ENCODE assay signal across 27 mouse cellular contexts in the genomic region with DNA sequence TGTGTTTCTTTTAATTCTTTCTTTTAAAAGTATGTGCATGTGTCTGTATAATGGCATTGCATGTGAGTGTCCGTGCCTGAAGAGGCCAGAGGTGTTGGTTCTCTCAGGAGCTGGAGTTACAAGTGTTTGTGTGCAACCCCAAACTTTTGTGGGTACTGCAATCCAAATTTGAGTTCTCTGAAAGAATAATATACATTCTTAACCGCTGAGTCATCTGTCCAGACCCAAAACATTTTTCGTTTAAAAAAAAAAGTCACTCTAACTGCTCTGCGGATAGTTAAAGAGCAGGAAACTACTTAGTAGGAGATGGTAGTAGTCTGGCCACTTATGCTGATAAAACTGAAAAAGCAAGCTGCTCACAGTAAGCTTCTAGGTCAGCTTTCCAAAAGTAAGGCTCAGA. TPM values are rescaled to one million over a fixed set of nuclear protein-coding genes. Genes with fewer than 3 reads are reported as not detected.
DNase-seq lines count a peak whose midpoint lies in the region; ATAC-seq and TF ChIP-seq lines count a peak whose summit lies in the region.
"Had no signal": no experiment of that assay in that cellular context is flagged by ENCODE, and none has a peak within 500 bp of the region (broad histone marks: within the 10 kb centered on the region; RNA-seq: fewer than 3 reads in every experiment).

No protein-coding gene starts in this region.

- no peaks in the 10 kb centered on the region for H3K9me3 ChIP-seq in midbrain, embryonic 11.5 days (ENCODE audit: control insufficient read depth, low read length)
- no peaks in the 10 kb centered on the region for H3K9me3 ChIP-seq in midbrain, embryonic 16.5 days (replicated peaks; ENCODE audit: control insufficient read depth, low read length, poor library complexity, severe bottlenecking)
- H3K9me3 ChIP-seq: embryonic facial prominence, embryonic 12.5 days; embryonic facial prominence, embryonic 15.5 days; forebrain, embryonic 12.5 days; heart, embryonic 10.5 days; heart, embryonic 13.5 days had no signal

- H3ac ChIP-seq in myocyte (ENCODE audit: control insufficient read depth, insufficient read length) = no peak overlapping the region

- H3K9ac ChIP-seq in midbrain, embryonic 11.5 days (ENCODE audit: low read length) = no peak overlapping the region
- H3K9ac ChIP-seq in midbrain, embryonic 16.5 days (ENCODE audit: low read depth, low read length) = no peak overlapping the region
- H3K9ac ChIP-seq: embryonic facial prominence, embryonic 12.5 days; embryonic facial prominence, embryonic 15.5 days; forebrain, embryonic 12.5 days; heart, embryonic 13.5 days; hindbrain, embryonic 14.5 days had no signal

- no peak overlapping the region for H3K4me2 ChIP-seq in midbrain, embryonic 11.5 days
- H3K4me2 ChIP-seq in midbrain, embryonic 16.5 days (ENCODE audit: low read length) = no peak overlapping the region
- peak overlapping the region; percentile 25 for H3K4me2 ChIP-seq in myocyte (ENCODE audit: low read depth)
- H3K4me2 ChIP-seq: embryonic facial prominence, embryonic 12.5 days; embryonic facial prominence, embryonic 15.5 days; forebrain, embryonic 12.5 days; heart, embryonic 13.5 days; hindbrain, embryonic 14.5 days had no signal

- H3K27ac ChIP-seq in midbrain, embryonic 11.5 days (ENCODE audit: low read depth, low read length) = no peak overlapping the region
- no peak overlapping the region for H3K27ac ChIP-seq in midbrain, embryonic 16.5 days (ENCODE audit: low read length)
- H3K27ac ChIP-seq: embryonic facial prominence, embryonic 12.5 days; embryonic facial prominence, embryonic 15.5 days; forebrain, embryonic 12.5 days; heart, embryonic 10.5 days; hindbrain, embryonic 14.5 days; hindbrain, postnatal 0 days had no signal

- no peak overlapping the region for H3K4me3 ChIP-seq in midbrain, embryonic 11.5 days (ENCODE audit: low read depth, low read length)
- H3K4me3 ChIP-seq in midbrain, embryonic 16.5 days (ENCODE audit: low read depth, low read length) = no peak overlapping the region
- no peak overlapping the region for H3K4me3 ChIP-seq in myocyte
- H3K4me3 ChIP-seq: embryonic facial prominence, embryonic 12.5 days; embryonic facial prominence, embryonic 15.5 days; erythroblast, embryonic 14.5 days; forebrain, embryonic 12.5 days; heart, embryonic 10.5 days; heart, embryonic 13.5 days had no signal

- no peak for ATAC-seq in midbrain, embryonic 11.5 days (ENCODE audit: low FRiP score)
- no peak for ATAC-seq in midbrain, embryonic 16.5 days
- ATAC-seq: activated CD4-positive, CD25-positive, alpha-beta regulatory T cell, adult 4 months; CD4-positive, CD25-positive, alpha-beta regulatory T cell, adult 4 months; forebrain, embryonic 16.5 days; hindbrain, postnatal 0 days; inflammation-experienced regulatory T-cells, adult 6 months; intestine, embryonic 16.5 days had no signal

- no peaks in the 10 kb centered on the region for H3K79me2 ChIP-seq in myocyte (ENCODE audit: control insufficient read depth, insufficient read depth)

- H3K4me1 ChIP-seq in midbrain, embryonic 11.5 days (ENCODE audit: control insufficient read depth, insufficient read depth, low read length) = no peaks in the 10 kb centered on the region
- H3K4me1 ChIP-seq in midbrain, embryonic 16.5 days (ENCODE audit: control insufficient read depth, insufficient read depth, low read length) = no peaks in the 10 kb centered on the region
- H3K4me1 ChIP-seq: embryonic facial prominence, embryonic 12.5 days; embryonic facial prominence, embryonic 15.5 days; forebrain, embryonic 12.5 days had no signal

- WGBS in midbrain, embryonic 11.5 days = 82% methylated on average over 4 of the region's 4 CpGs
- 84% methylated on average over 4 of the region's 4 CpGs for WGBS in midbrain, embryonic 16.5 days

- no peaks in the 10 kb centered on the region for H3K36me3 ChIP-seq in midbrain, embryonic 11.5 days (ENCODE audit: control insufficient read depth, insufficient read depth, low read length)
- H3K36me3 ChIP-seq in midbrain, embryonic 16.5 days (ENCODE audit: control insufficient read depth, insufficient read depth, low read length) = no peaks in the 10 kb centered on the region
- no peaks in the 10 kb centered on the region for H3K36me3 ChIP-seq in myocyte (ENCODE audit: control insufficient read depth, insufficient read depth)
- H3K36me3 ChIP-seq: embryonic facial prominence, embryonic 12.5 days; embryonic facial prominence, embryonic 15.5 days; forebrain, embryonic 12.5 days; heart, embryonic 10.5 days; heart, embryonic 13.5 days had no signal

- H3K27me3 ChIP-seq in midbrain, embryonic 11.5 days (ENCODE audit: control insufficient read depth, insufficient read depth, low read length) = no peaks in the 10 kb centered on the region
- H3K27me3 ChIP-seq in midbrain, embryonic 16.5 days (ENCODE audit: control insufficient read depth, insufficient read depth, low read depth, low read length) = no peaks in the 10 kb centered on the region
- H3K27me3 ChIP-seq in myocyte (ENCODE audit: control insufficient read depth, insufficient read depth, insufficient read length) = no peaks in the 10 kb centered on the region
- H3K27me3 ChIP-seq: embryonic facial prominence, embryonic 12.5 days; embryonic facial prominence, embryonic 15.5 days; forebrain, embryonic 12.5 days; heart, embryonic 13.5 days had no signal

- DNase-seq in cerebellum, adult 9-10 months = peak; percentile 10
- DNase-seq in cerebellum, adult 11-12 months = no peak
- DNase-seq in midbrain, embryonic 11.5 days (ENCODE audit: low spot score, missing footprints) = peak; percentile 53
- DNase-seq in left cerebral cortex, adult 9 months (ENCODE audit: low spot score in 2 of 2) = no peak
- DNase-seq: adrenal gland, adult 8-10 months; adrenal gland, postnatal 25 days; cerebellum, adult 18-20 months; cerebellum, adult 9-11 months; gastrocnemius, postnatal 25 days; heart, adult 18-20 months; heart, postnatal 14 days; heart, postnatal 4 days had no signal

- TF ChIP-seq POLR2A in myocyte (IDR thresholded peaks at IDR 0.05; ENCODE audit: insufficient read length, low read depth) = no peak

TF ChIP-seq in myocyte, 11 proteins besides CTCF, POLR2A, EP300 and RAD21:
- no peak for TF ChIP-seq REST (IDR thresholded peaks at IDR 0.05; ENCODE audit: insufficient read depth, insufficient read length)
- TF ChIP-seq MAX (IDR thresholded peaks at IDR 0.05; ENCODE audit: low read depth) = no peak
- TF ChIP-seq TCF3 (IDR thresholded peaks at IDR 0.05; ENCODE audit: insufficient read length, low read depth) = no peak
- no peak for TF ChIP-seq MYOG (IDR thresholded peaks at IDR 0.05; ENCODE audit: control insufficient read depth in 1 of 3, insufficient read depth in 1 of 3, insufficient read length in 2 of 3, low read depth in 2 of 3)
- TF ChIP-seq E2F4 (IDR thresholded peaks at IDR 0.05; ENCODE audit: insufficient read depth) = no peak
- TF ChIP-seq MYOD1 (IDR thresholded peaks at IDR 0.05; ENCODE audit: control insufficient read depth in 1 of 3, insufficient read length in 2 of 3, low read depth in 2 of 3) = no peak
- no peak for TF ChIP-seq CEBPB (IDR thresholded peaks at IDR 0.05; ENCODE audit: insufficient read depth, poor library complexity, severe bottlenecking)
- TF ChIP-seq SRF (IDR thresholded peaks at IDR 0.05; ENCODE audit: control insufficient read depth, insufficient read length, low read depth) = no peak
- TF ChIP-seq TCF12 (IDR thresholded peaks at IDR 0.05; ENCODE audit: insufficient read depth, poor library complexity, severe bottlenecking) = no peak
- no peak for TF ChIP-seq USF1 (IDR thresholded peaks at IDR 0.05; ENCODE audit: low read depth)

RNA-seq across cellular contexts. Expression of gene Usp47, which starts 12.3 kb away (rescaled TPM):
- 98.7 and 117 TPM in 2 replicates for polyA plus RNA-seq in midbrain, embryonic 11.5 days (2014; fragmentation: Nextera tagmentation; extraction: Ambion mirVana)
- 78.4 and 85.8 TPM in 2 replicates for polyA plus RNA-seq in midbrain, embryonic 16.5 days (2015; fragmentation: Nextera tagmentation; extraction: Ambion mirVana)
- 28.7 TPM for polyA plus RNA-seq in myocyte (2012; fragmentation: generic; extraction: Trizol)

Comparison
In these comparisons a context has a peak if more than half of its experiments do, and no peak if none do; other contexts are left out.
1. DNase-seq: peak in cerebellum, adult 9-10 months (single experiment) and midbrain, embryonic 11.5 days (single experiment); none in cerebellum, adult 11-12 months (single experiment) and left cerebral cortex, adult 9 months (0 of 2).